Mouse (Mus musculus) hindbrain, embryonic 11.5 days (tissue): ENCODE data around the gene Rnf8. TPM values are rescaled to one million over a fixed set of nuclear protein-coding genes. Genes with fewer than 3 reads are reported as not detected.

Experiments
- ATAC-seq: fragments of 200-750 bp; cut with Nextera tagmentation; 2 replicates; pipeline ENCODE4 v1.8.0; 2017; ENCODE audit warnings: mild to moderate bottlenecking, moderate TSS enrichment, moderate library complexity; ENCODE audit not compliant: low FRiP score
- DNase-seq: peaks from one replicate; pipeline ENCODE4 v3.0.0-alpha.2; 2015; ENCODE audit warnings: low spot score
- H3K27ac ChIP-seq: fragments of 300-500 bp; sonication (generic); 2 replicates; pipeline ENCODE4 v1.5.1; 2014; ENCODE audit warnings: mild to moderate bottlenecking, low read depth, low read length
- H3K27me3 ChIP-seq: fragments of 300-500 bp; sonication (generic); 2 replicates; pipeline ENCODE4 v1.6.1; 2014; ENCODE audit warnings: mild to moderate bottlenecking, low read length, moderate library complexity, mixed read lengths; ENCODE audit not compliant: control insufficient read depth, insufficient read depth
- H3K36me3 ChIP-seq: fragments of 300-500 bp; sonication (generic); 2 replicates; pipeline ENCODE4 v1.6.1; 2014; ENCODE audit warnings: mild to moderate bottlenecking, low read length, moderate library complexity, mixed read lengths; ENCODE audit not compliant: control insufficient read depth, insufficient read depth
- H3K4me1 ChIP-seq: fragments of 300-500 bp; sonication (generic); replicated peaks from 2 replicates; pipeline ENCODE4 v1.6.1; 2014; ENCODE audit warnings: low read length, mixed read lengths; ENCODE audit not compliant: control insufficient read depth, insufficient read depth
- H3K4me2 ChIP-seq: fragments of 300-500 bp; sonication (generic); replicated peaks from 2 replicates; pipeline ENCODE4 v1.6.1; 2014; ENCODE audit warnings: mild to moderate bottlenecking, low read depth, low read length
- H3K4me3 ChIP-seq: fragments of 300-500 bp; sonication (generic); 2 replicates; pipeline ENCODE4 v1.5.1; 2014; ENCODE audit warnings: low read depth, low read length
- H3K9ac ChIP-seq: fragments of 300-500 bp; sonication (generic); 2 replicates; pipeline ENCODE4 v1.6.1; 2014; ENCODE audit warnings: low read depth, low read length
- H3K9me3 ChIP-seq: fragments of 300-500 bp; sonication (generic); 2 replicates; pipeline ENCODE4 v1.6.1; 2016; ENCODE audit warnings: low read length; ENCODE audit not compliant: control insufficient read depth
- WGBS: fragments of 180-500 bp; shearing (Covaris S2); extraction: QIAGEN DNeasy Blood & Tissue Kit; methylation state at CpG from one replicate; pipeline ENCODE4 v1.1.7; 2014; 5-methylcytosine and 5-hydroxymethylcytosine counted together
- polyA plus RNA-seq: library from polyadenylated mRNA; unstranded; fragments of >200 nt; fragmentation: Nextera tagmentation; extraction: Ambion mirVana; gene quantifications from 2 replicates; pipeline ENCODE4 v1.2.1, GENCODE M21; 2014

The Rnf8 gene
- polyA plus RNA-seq, 1 experiment from 2014 or later = 113 TPM

GRCm38 (mm10) chr17:29660762-29661391, 46.3 kb downstream of the Rnf8 start:
- H3K4me1 ChIP-seq = no peaks in the 10 kb centered on the region
- H3K27ac ChIP-seq = peak overlapping the region; percentile 89
- peak overlapping the region; percentile 96 for H3K9ac ChIP-seq
- 0% methylated on average over 34 of the region's 41 CpGs for WGBS
- H3K27me3 ChIP-seq = no peaks in the 10 kb centered on the region
- peak; percentile 77 for ATAC-seq
- no peak for DNase-seq
- H3K9me3 ChIP-seq = no peaks in the 10 kb centered on the region
- no peaks in the 10 kb centered on the region for H3K36me3 ChIP-seq
- peak overlapping the region; percentile 97 for H3K4me3 ChIP-seq
- H3K4me2 ChIP-seq = peak overlapping the region; percentile 77

GRCm38 (mm10) chr17:29662145-29662544, 47.6 kb downstream of the Rnf8 start:
- Histone ChIP-seq H3K9me3 (no peaks in the 10 kb centered on the region), H3K9ac (no peak overlapping the region), H3K4me1 (no peaks in the 10 kb centered on the region), H3K36me3 (no peaks in the 10 kb centered on the region), H3K4me2 (no peak overlapping the region), H3K4me3 (no peak overlapping the region), H3K27ac (no peak overlapping the region), H3K27me3 (no peaks in the 10 kb centered on the region)
- WGBS = 96% methylated on average over 6 of the region's 6 CpGs
- DNase-seq (no peak), ATAC-seq (no peak)

- Histone ChIP-seq H3K27me3 (no peaks in the 10 kb centered on the region), H3K9me3 (no peaks in the 10 kb centered on the region), H3K4me1 (no peaks in the 10 kb centered on the region), H3K4me2 (no peak overlapping the region), H3K27ac (no peak overlapping the region), H3K9ac (no peak overlapping the region), H3K4me3 (no peak overlapping the region), H3K36me3 (0 out of 2 replicates have a peak, but pooled peaks cover 5% of the 10 kb centered on the region)
- no peak for ATAC-seq
- 83% methylated on average over 10 of the region's 10 CpGs for WGBS
- DNase-seq = no peak
Measured at GRCm38 (mm10) chr17:29668051-29668986, 53.7 kb downstream of the Rnf8 start.

- Histone ChIP-seq H3K9ac (no peak overlapping the region), H3K4me3 (no peak overlapping the region), H3K9me3 (no peaks in the 10 kb centered on the region), H3K4me1 (no peaks in the 10 kb centered on the region), H3K4me2 (no peak overlapping the region), H3K27ac (no peak overlapping the region), H3K27me3 (no peaks in the 10 kb centered on the region), H3K36me3 (0 out of 2 replicates have a peak, but pooled peaks cover 5% of the 10 kb centered on the region)
- no peak for DNase-seq
- WGBS = 97% methylated on average over 4 of the region's 4 CpGs
- no peak for ATAC-seq
Measured at GRCm38 (mm10) chr17:29669030-29669429, 54.4 kb downstream of the Rnf8 start.

- Histone ChIP-seq H3K9me3 (no peaks in the 10 kb centered on the region), H3K36me3 (0 out of 2 replicates have a peak, but pooled peaks cover 5% of the 10 kb centered on the region), H3K4me2 (no peak overlapping the region), H3K4me1 (no peaks in the 10 kb centered on the region), H3K9ac (no peak overlapping the region), H3K4me3 (no peak overlapping the region), H3K27ac (no peak overlapping the region), H3K27me3 (no peaks in the 10 kb centered on the region)
- ATAC-seq (no peak), DNase-seq (no peak)
Measured at GRCm38 (mm10) chr17:29669936-29670335, 55.3 kb downstream of the Rnf8 start.

GRCm38 (mm10) chr17:29671021-29671420, 56.4 kb downstream of the Rnf8 start:
- no peaks in the 10 kb centered on the region for H3K4me1 ChIP-seq
- no peak overlapping the region for H3K9ac ChIP-seq
- ATAC-seq (no peak), DNase-seq (no peak)
- H3K9me3 ChIP-seq = no peaks in the 10 kb centered on the region
- 0 out of 2 replicates have a peak, but pooled peaks cover 5% of the 10 kb centered on the region for H3K36me3 ChIP-seq
- no peak overlapping the region for H3K4me2 ChIP-seq
- no peak overlapping the region for H3K4me3 ChIP-seq
- H3K27me3 ChIP-seq = no peaks in the 10 kb centered on the region
- WGBS = 97% methylated on average over 2 of the region's 2 CpGs
- no peak overlapping the region for H3K27ac ChIP-seq

- Histone ChIP-seq H3K27ac (no peak overlapping the region), H3K4me1 (no peaks in the 10 kb centered on the region), H3K27me3 (no peaks in the 10 kb centered on the region), H3K9ac (no peak overlapping the region), H3K4me3 (no peak overlapping the region), H3K36me3 (peaks cover 9% of the 10 kb centered on the region), H3K4me2 (no peak overlapping the region), H3K9me3 (no peaks in the 10 kb centered on the region)
- WGBS = 90% methylated on average over 4 of the region's 4 CpGs
- no peak for DNase-seq
- no peak for ATAC-seq
Measured at GRCm38 (mm10) chr17:29673325-29673724, 58.7 kb downstream of the Rnf8 start.

GRCm38 (mm10) chr17:29678526-29678925, 63.9 kb downstream of the Rnf8 start:
- Histone ChIP-seq H3K4me3 (no peak overlapping the region), H3K27me3 (no peaks in the 10 kb centered on the region), H3K9ac (no peak overlapping the region), H3K27ac (no peak overlapping the region), H3K4me2 (no peak overlapping the region), H3K36me3 (peaks cover 4% of the 10 kb centered on the region), H3K4me1 (no peaks in the 10 kb centered on the region), H3K9me3 (no peaks in the 10 kb centered on the region)
- 91% methylated on average over 8 of the region's 8 CpGs for WGBS
- no peak for ATAC-seq
- DNase-seq = no peak
